Mouse (Mus musculus) embryonic facial prominence, embryonic 11.5 days (tissue): Measurements from ENCODE around the gene Adcy9. TPM values are rescaled to one million over a fixed set of nuclear protein-coding genes. Genes with fewer than 3 reads are reported as not detected.

Experiments
- ATAC-seq: fragments of 200-750 bp; cut with Nextera tagmentation; replicated peaks from 2 replicates; pipeline ENCODE4 v1.8.0; 2017; ENCODE audit warnings: low read depth; ENCODE audit not compliant: insufficient number of reproducible peaks, low FRiP score, low TSS enrichment
- DNase-seq: peaks from one replicate; pipeline ENCODE4 v3.0.0-alpha.2; 2015; ENCODE audit warnings: low spot score
- H3K27ac ChIP-seq: fragments of 300-500 bp; sonication (generic); replicated peaks from 2 replicates; pipeline ENCODE4 v1.5.1; 2014; ENCODE audit warnings: mild to moderate bottlenecking, low read depth, low read length, control low read depth
- H3K27me3 ChIP-seq: fragments of 300-500 bp; sonication (generic); 2 replicates; pipeline ENCODE4 v1.6.1; 2014; ENCODE audit warnings: mild to moderate bottlenecking, low read length, moderate library complexity, mixed read lengths; ENCODE audit not compliant: control insufficient read depth, insufficient read depth
- H3K36me3 ChIP-seq: fragments of 300-500 bp; sonication (generic); replicated peaks from 2 replicates; pipeline ENCODE4 v1.6.1; 2014; ENCODE audit warnings: low read depth, mild to moderate bottlenecking, low read length, moderate library complexity, mixed read lengths; ENCODE audit not compliant: control insufficient read depth, insufficient read depth
- H3K4me1 ChIP-seq: fragments of 300-500 bp; sonication (generic); 2 replicates; pipeline ENCODE4 v1.6.1; 2014; ENCODE audit warnings: low read length, mixed read lengths; ENCODE audit not compliant: control insufficient read depth, insufficient read depth
- H3K4me2 ChIP-seq: fragments of 300-500 bp; sonication (generic); 2 replicates; pipeline ENCODE4 v1.6.1; 2014; ENCODE audit warnings: low read depth, mild to moderate bottlenecking, control low read depth, low read length, moderate library complexity
- H3K4me3 ChIP-seq: fragments of 300-500 bp; sonication (generic); 2 replicates; pipeline ENCODE4 v1.5.1; 2014; ENCODE audit warnings: low read depth, low read length, control low read depth
- H3K9ac ChIP-seq: fragments of 300-500 bp; sonication (generic); replicated peaks from 2 replicates; pipeline ENCODE4 v1.6.1; 2014; ENCODE audit warnings: mild to moderate bottlenecking, control low read depth, low read length
- H3K9me3 ChIP-seq: fragments of 300-500 bp; sonication (generic); replicated peaks from 2 replicates; pipeline ENCODE4 v1.6.1; 2016; ENCODE audit warnings: mild to moderate bottlenecking, low read length, inconsistent platforms, mixed read lengths; ENCODE audit not compliant: control insufficient read depth
- WGBS: fragments of 180-500 bp; shearing (Covaris S2); extraction: QIAGEN DNeasy Blood & Tissue Kit; methylation state at CpG from one replicate; pipeline ENCODE4 v1.1.7; 2014; 5-methylcytosine and 5-hydroxymethylcytosine counted together
- polyA plus RNA-seq: library from polyadenylated mRNA; unstranded; fragments of >200 nt; fragmentation: Nextera tagmentation; extraction: Ambion mirVana; gene quantifications from 2 replicates; pipeline ENCODE4 v1.2.1, GENCODE M21; 2014

Gene Adcy9
- 0.67 and 0.75 TPM in 2 replicates for polyA plus RNA-seq

GRCm38 (mm10) chr16:4420298-4421054, at the start of gene Adcy9:
Gene Adcy9, minus strand, starts transcription at chr16:4420498.
- Histone ChIP-seq H3K9me3 (no peaks in the 10 kb centered on the region), H3K9ac (peak within 1 kb of the TSS; percentile 63), H3K4me1 (peaks cover 5% of the 10 kb centered on the region; the same call in 1 of the 2 replicates), H3K27ac (no peak within 1 kb of the TSS), H3K27me3 (peaks cover 11% of the 10 kb centered on the region), H3K4me2 (peak within 1 kb of the TSS; percentile 98), H3K36me3 (no peaks in the 10 kb centered on the region), H3K4me3 (peak within 1 kb of the TSS; percentile 78)
- under 1% methylated on average over 29 of the region's 64 CpGs for WGBS
- ATAC-seq (peak; percentile 89), DNase-seq (peak; percentile 91)

- Histone ChIP-seq H3K4me2 (no peak overlapping the region), H3K27me3 (no peaks in the 10 kb centered on the region), H3K27ac (no peak overlapping the region), H3K9ac (no peak overlapping the region), H3K36me3 (no peaks in the 10 kb centered on the region), H3K4me3 (no peak overlapping the region), H3K9me3 (no peaks in the 10 kb centered on the region), H3K4me1 (no peaks in the 10 kb centered on the region; the same call in 1 of the 2 replicates)
- DNase-seq = no peak
- ATAC-seq = no peak
- 71% methylated on average over 10 of the region's 10 CpGs for WGBS
These were observed 49.5 kb upstream of the Adcy9 start for GRCm38 (mm10) chr16:4469599-4470352.

GRCm38 (mm10) chr16:4464529-4465089, 44.3 kb upstream of the Adcy9 start:
- H3K36me3 ChIP-seq = no peaks in the 10 kb centered on the region
- H3K4me2 ChIP-seq = no peak overlapping the region
- H3K9me3 ChIP-seq = no peaks in the 10 kb centered on the region
- H3K27ac ChIP-seq = no peak overlapping the region
- H3K4me1 ChIP-seq = no peaks in the 10 kb centered on the region
- ATAC-seq (no peak), DNase-seq (no peak)
- H3K9ac ChIP-seq = no peak overlapping the region
- H3K4me3 ChIP-seq = no peak overlapping the region
- H3K27me3 ChIP-seq = no peaks in the 10 kb centered on the region
- WGBS = 85% methylated on average over 9 of the region's 9 CpGs

- no peak overlapping the region for H3K4me3 ChIP-seq
- no peaks in the 10 kb centered on the region for H3K27me3 ChIP-seq
- H3K9me3 ChIP-seq = no peaks in the 10 kb centered on the region
- no peak overlapping the region for H3K4me2 ChIP-seq
- no peaks in the 10 kb centered on the region for H3K36me3 ChIP-seq
- WGBS = 88% methylated on average over 3 of the region's 3 CpGs
- no peak overlapping the region for H3K27ac ChIP-seq
- H3K4me1 ChIP-seq = no peaks in the 10 kb centered on the region
- DNase-seq = no peak
- H3K9ac ChIP-seq = no peak overlapping the region
- ATAC-seq = no peak
These were observed 37.6 kb upstream of the Adcy9 start for GRCm38 (mm10) chr16:4457927-4458326.

- Histone ChIP-seq H3K4me2 (no peak overlapping the region), H3K9ac (no peak overlapping the region), H3K27me3 (no peaks in the 10 kb centered on the region), H3K27ac (no peak overlapping the region), H3K4me3 (no peak overlapping the region), H3K36me3 (no peaks in the 10 kb centered on the region), H3K9me3 (no peaks in the 10 kb centered on the region), H3K4me1 (no peaks in the 10 kb centered on the region)
- DNase-seq = no peak
- ATAC-seq = no peak
- 84% methylated on average over 5 of the region's 5 CpGs for WGBS
These were observed 36.1 kb upstream of the Adcy9 start for GRCm38 (mm10) chr16:4456391-4456790.

GRCm38 (mm10) chr16:4455693-4456092, 35.4 kb upstream of the Adcy9 start:
- WGBS = 70% methylated on average over 4 of the region's 4 CpGs
- Histone ChIP-seq H3K4me2 (no peak overlapping the region), H3K4me3 (no peak overlapping the region), H3K36me3 (no peaks in the 10 kb centered on the region), H3K9me3 (no peaks in the 10 kb centered on the region), H3K27me3 (no peaks in the 10 kb centered on the region), H3K9ac (no peak overlapping the region), H3K27ac (no peak overlapping the region), H3K4me1 (no peaks in the 10 kb centered on the region)
- ATAC-seq (no peak), DNase-seq (peak; percentile 6)

GRCm38 (mm10) chr16:4454563-4454962, 34.3 kb upstream of the Adcy9 start:
- Histone ChIP-seq H3K4me3 (no peak overlapping the region), H3K9me3 (no peaks in the 10 kb centered on the region), H3K36me3 (no peaks in the 10 kb centered on the region), H3K4me1 (no peaks in the 10 kb centered on the region), H3K9ac (no peak overlapping the region), H3K27me3 (no peaks in the 10 kb centered on the region), H3K27ac (no peak overlapping the region), H3K4me2 (no peak overlapping the region)
- WGBS = 87% methylated on average over 7 of the region's 7 CpGs
- DNase-seq (no peak), ATAC-seq (no peak)

- H3K36me3 ChIP-seq = no peaks in the 10 kb centered on the region
- H3K27ac ChIP-seq = no peak overlapping the region
- no peak overlapping the region for H3K9ac ChIP-seq
- DNase-seq (no peak), ATAC-seq (no peak)
- no peaks in the 10 kb centered on the region for H3K9me3 ChIP-seq
- no peak overlapping the region for H3K4me3 ChIP-seq
- H3K4me2 ChIP-seq = no peak overlapping the region
- H3K27me3 ChIP-seq = no peaks in the 10 kb centered on the region
- 91% methylated on average over 6 of the region's 6 CpGs for WGBS
- H3K4me1 ChIP-seq = no peaks in the 10 kb centered on the region
These were observed 29.1 kb upstream of the Adcy9 start for GRCm38 (mm10) chr16:4449418-4449817.
